Mouse (Mus musculus): ENCODE data around the gene Best1. TPM values are rescaled to one million over a fixed set of nuclear protein-coding genes. Genes with fewer than 3 reads are reported as not detected.

Gene Best1
- polyA plus RNA-seq, 1 experiment from 2014 or later: 1.5 TPM

DNA sequence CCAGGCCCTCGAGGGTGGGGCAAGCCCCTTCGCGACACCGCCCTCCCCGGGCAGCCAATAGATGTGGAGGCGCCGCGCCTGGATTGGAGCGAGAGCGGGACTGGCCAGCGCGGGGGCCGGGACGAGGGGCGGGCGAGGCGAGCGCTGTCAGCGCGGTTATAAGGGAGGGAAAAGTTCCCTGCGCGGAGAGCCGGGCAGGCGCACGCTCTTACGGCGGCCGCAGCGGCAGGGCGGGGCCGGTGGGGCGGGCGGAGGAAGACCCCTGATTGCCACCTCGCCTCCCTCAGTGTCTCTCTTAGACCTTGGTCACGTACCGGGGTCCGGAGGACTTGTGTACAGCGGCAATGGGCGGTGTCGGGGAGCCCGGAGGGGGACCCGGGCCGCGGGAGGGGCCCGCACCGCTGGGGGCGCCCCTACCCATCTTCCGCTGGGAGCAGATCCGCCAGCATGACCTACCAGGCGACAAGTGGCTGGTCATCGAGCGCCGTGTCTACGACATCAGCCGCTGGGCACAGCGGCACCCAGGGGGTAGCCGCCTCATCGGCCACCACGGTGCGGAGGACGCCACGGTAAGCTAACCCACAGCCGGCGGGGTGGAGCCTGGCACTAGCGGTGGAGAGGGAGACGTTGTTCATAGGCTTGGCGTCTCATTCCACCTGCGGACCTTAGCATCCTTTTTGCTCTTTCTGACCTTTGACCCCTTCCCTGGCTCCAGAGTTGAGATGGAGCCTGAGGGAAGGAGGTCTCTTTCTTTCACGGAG, 40.1 kb upstream of the Best1 start, which contains the start of gene Fads3:
TSS of gene Fads3 (plus strand) at position 182 of the 761 bp plus-strand sequence.
- Histone ChIP-seq H3K4me3 (ENCODE audit: low read depth, low read length) (peak within 1 kb of the TSS; percentile 59), H3K36me3 (ENCODE audit: control insufficient read depth, insufficient read depth, low read length) (no peaks in the 10 kb centered on the region), H3K27ac (ENCODE audit: low read depth, low read length) (no peak within 1 kb of the TSS), H3K4me2 (ENCODE audit: low read depth) (peak within 1 kb of the TSS; percentile 99), H3K9ac (ENCODE audit: low read length) (peak within 1 kb of the TSS; percentile 63), H3K27me3 (ENCODE audit: control insufficient read depth, insufficient read depth, low read length) (no peaks in the 10 kb centered on the region), H3K9me3 (ENCODE audit: control insufficient read depth, low read length) (no peaks in the 10 kb centered on the region), H3K4me1 (ENCODE audit: control insufficient read depth, insufficient read depth, low read length) (peaks cover 7% of the 10 kb centered on the region; the same call in 1 of the 2 replicates)
- DNase-seq (ENCODE audit: low spot score) (peak; percentile 78), ATAC-seq (ENCODE audit: insufficient read depth, low FRiP score, low TSS enrichment) (peak; percentile 92)
- WGBS: under 1% methylated on average over 55 of the region's 69 CpGs

- Histone ChIP-seq H3K27ac (ENCODE audit: low read depth, low read length) (no peak overlapping the region), H3K36me3 (ENCODE audit: control insufficient read depth, insufficient read depth, low read length) (no peaks in the 10 kb centered on the region), H3K4me1 (ENCODE audit: control insufficient read depth, insufficient read depth, low read length) (peaks cover 7% of the 10 kb centered on the region; the same call in 1 of the 2 replicates), H3K9ac (ENCODE audit: low read length) (peak overlapping the region; percentile 63), H3K4me3 (ENCODE audit: low read depth, low read length) (peak overlapping the region; percentile 59), H3K9me3 (ENCODE audit: control insufficient read depth, low read length) (no peaks in the 10 kb centered on the region), H3K4me2 (ENCODE audit: low read depth) (peak overlapping the region; percentile 99), H3K27me3 (ENCODE audit: control insufficient read depth, insufficient read depth, low read length) (no peaks in the 10 kb centered on the region)
- 5% methylated on average over 20 of the region's 20 CpGs for WGBS
- DNase-seq (ENCODE audit: low spot score) (no peak), ATAC-seq (ENCODE audit: insufficient read depth, low FRiP score, low TSS enrichment) (no peak; the same call in none of the 2 replicates)
Observed at GRCm38 (mm10) chr19:10040866-10041387, 39.5 kb upstream of the Best1 start.

DNA sequence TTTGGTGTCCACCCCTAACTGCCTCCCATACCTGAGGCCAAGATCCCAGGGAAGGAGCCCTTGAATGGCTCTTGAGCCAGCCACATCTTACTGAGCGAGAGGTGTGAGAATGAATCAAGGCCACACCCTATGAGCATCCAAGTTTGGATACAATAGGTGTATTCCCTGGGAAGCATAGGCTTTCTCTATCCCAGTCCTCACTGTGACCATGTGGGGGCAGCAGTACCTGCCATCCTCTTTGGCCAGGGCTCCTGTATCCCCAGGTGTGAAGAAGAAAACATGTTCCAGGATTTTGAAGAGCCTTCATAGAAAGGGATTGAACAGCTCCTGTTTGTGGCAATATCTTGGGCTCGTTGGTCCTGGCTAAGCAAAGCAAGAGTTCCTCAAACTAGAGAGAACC, 38.2 kb upstream of the Best1 start:
- ATAC-seq (ENCODE audit: insufficient read depth, low FRiP score, low TSS enrichment) (no peak), DNase-seq (ENCODE audit: low spot score) (no peak)
- Histone ChIP-seq H3K9ac (ENCODE audit: low read length) (no peak overlapping the region), H3K4me1 (ENCODE audit: control insufficient read depth, insufficient read depth, low read length) (peaks cover 7% of the 10 kb centered on the region; the same call in 1 of the 2 replicates), H3K4me2 (ENCODE audit: low read depth) (no peak overlapping the region), H3K4me3 (ENCODE audit: low read depth, low read length) (no peak overlapping the region), H3K36me3 (ENCODE audit: control insufficient read depth, insufficient read depth, low read length) (no peaks in the 10 kb centered on the region), H3K9me3 (ENCODE audit: control insufficient read depth, low read length) (no peaks in the 10 kb centered on the region), H3K27me3 (ENCODE audit: control insufficient read depth, insufficient read depth, low read length) (no peaks in the 10 kb centered on the region), H3K27ac (ENCODE audit: low read depth, low read length) (no peak overlapping the region)
- WGBS: 92% methylated on average over 2 of the region's 2 CpGs

- 58% methylated on average over 3 of the region's 3 CpGs for WGBS
- no peak for DNase-seq (ENCODE audit: low spot score)
- Histone ChIP-seq H3K9ac (ENCODE audit: low read length) (no peak overlapping the region), H3K36me3 (ENCODE audit: control insufficient read depth, insufficient read depth, low read length) (no peaks in the 10 kb centered on the region), H3K4me3 (ENCODE audit: low read depth, low read length) (no peak overlapping the region), H3K4me1 (ENCODE audit: control insufficient read depth, insufficient read depth, low read length) (peaks cover 7% of the 10 kb centered on the region; the same call in 1 of the 2 replicates), H3K4me2 (ENCODE audit: low read depth) (no peak overlapping the region), H3K27me3 (ENCODE audit: control insufficient read depth, insufficient read depth, low read length) (no peaks in the 10 kb centered on the region), H3K9me3 (ENCODE audit: control insufficient read depth, low read length) (no peaks in the 10 kb centered on the region), H3K27ac (ENCODE audit: low read depth, low read length) (no peak overlapping the region)
- ATAC-seq (ENCODE audit: insufficient read depth, low FRiP score, low TSS enrichment): no peak
Observed at GRCm38 (mm10) chr19:10038910-10039309, 37.5 kb upstream of the Best1 start.

DNA sequence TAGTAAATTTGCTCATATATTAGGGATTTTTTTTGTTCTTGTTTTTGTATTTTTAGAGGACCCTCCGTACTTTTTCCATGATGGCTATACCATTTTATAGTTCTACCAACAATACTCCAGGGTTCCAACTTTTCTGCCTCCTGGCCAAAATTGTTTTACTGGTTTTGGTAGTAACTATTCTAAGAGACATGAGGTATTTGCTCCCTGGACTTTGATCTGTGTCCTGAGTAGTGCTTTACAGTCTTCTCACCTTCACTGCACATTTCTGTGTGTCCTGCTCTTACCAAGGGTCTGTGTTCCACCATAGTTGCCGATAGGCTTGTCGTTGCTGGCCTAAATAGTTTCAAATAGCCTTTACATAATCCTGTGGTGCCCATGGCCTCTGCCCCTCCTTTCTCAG, 36.9 kb upstream of the Best1 start:
- ATAC-seq (ENCODE audit: insufficient read depth, low FRiP score, low TSS enrichment) (no peak), DNase-seq (ENCODE audit: low spot score) (no peak)
- WGBS: 91% methylated on average over 3 of the region's 3 CpGs
- Histone ChIP-seq H3K9me3 (ENCODE audit: control insufficient read depth, low read length) (no peaks in the 10 kb centered on the region), H3K4me3 (ENCODE audit: low read depth, low read length) (no peak overlapping the region), H3K27ac (ENCODE audit: low read depth, low read length) (no peak overlapping the region), H3K9ac (ENCODE audit: low read length) (no peak overlapping the region), H3K27me3 (ENCODE audit: control insufficient read depth, insufficient read depth, low read length) (no peaks in the 10 kb centered on the region), H3K4me1 (ENCODE audit: control insufficient read depth, insufficient read depth, low read length) (peaks cover 7% of the 10 kb centered on the region; the same call in 1 of the 2 replicates), H3K36me3 (ENCODE audit: control insufficient read depth, insufficient read depth, low read length) (no peaks in the 10 kb centered on the region), H3K4me2 (ENCODE audit: low read depth) (no peak overlapping the region)

GRCm38 (mm10) chr19:10037534-10037933, 36.1 kb upstream of the Best1 start:
- no peaks in the 10 kb centered on the region for H3K9me3 ChIP-seq (ENCODE audit: control insufficient read depth, low read length)
- ATAC-seq (ENCODE audit: insufficient read depth, low FRiP score, low TSS enrichment) (no peak), DNase-seq (ENCODE audit: low spot score) (no peak)
- peaks cover 7% of the 10 kb centered on the region; the same call in 1 of the 2 replicates for H3K4me1 ChIP-seq (ENCODE audit: control insufficient read depth, insufficient read depth, low read length)
- H3K27ac ChIP-seq (ENCODE audit: low read depth, low read length): no peak overlapping the region
- no peaks in the 10 kb centered on the region for H3K36me3 ChIP-seq (ENCODE audit: control insufficient read depth, insufficient read depth, low read length)
- no peak overlapping the region for H3K9ac ChIP-seq (ENCODE audit: low read length)
- no peak overlapping the region for H3K4me3 ChIP-seq (ENCODE audit: low read depth, low read length)
- H3K4me2 ChIP-seq (ENCODE audit: low read depth): no peak overlapping the region
- no peaks in the 10 kb centered on the region for H3K27me3 ChIP-seq (ENCODE audit: control insufficient read depth, insufficient read depth, low read length)
- 67% methylated on average over 2 of the region's 2 CpGs for WGBS

- no peak overlapping the region for H3K4me3 ChIP-seq (ENCODE audit: low read depth, low read length)
- DNase-seq (ENCODE audit: low spot score) (peak; percentile 84), ATAC-seq (ENCODE audit: insufficient read depth, low FRiP score, low TSS enrichment) (peak; percentile 79)
- H3K4me1 ChIP-seq (ENCODE audit: control insufficient read depth, insufficient read depth, low read length): no peaks in the 10 kb centered on the region
- no peak overlapping the region for H3K27ac ChIP-seq (ENCODE audit: low read depth, low read length)
- H3K9me3 ChIP-seq (ENCODE audit: control insufficient read depth, low read length): no peaks in the 10 kb centered on the region
- H3K27me3 ChIP-seq (ENCODE audit: control insufficient read depth, insufficient read depth, low read length): no peaks in the 10 kb centered on the region
- H3K4me2 ChIP-seq (ENCODE audit: low read depth): no peak overlapping the region
- 66% methylated on average over 8 of the region's 8 CpGs for WGBS
- no peaks in the 10 kb centered on the region for H3K36me3 ChIP-seq (ENCODE audit: control insufficient read depth, insufficient read depth, low read length)
- H3K9ac ChIP-seq (ENCODE audit: low read length): no peak overlapping the region
Observed at GRCm38 (mm10) chr19:10034785-10035447, 33.5 kb upstream of the Best1 start.

DNA sequence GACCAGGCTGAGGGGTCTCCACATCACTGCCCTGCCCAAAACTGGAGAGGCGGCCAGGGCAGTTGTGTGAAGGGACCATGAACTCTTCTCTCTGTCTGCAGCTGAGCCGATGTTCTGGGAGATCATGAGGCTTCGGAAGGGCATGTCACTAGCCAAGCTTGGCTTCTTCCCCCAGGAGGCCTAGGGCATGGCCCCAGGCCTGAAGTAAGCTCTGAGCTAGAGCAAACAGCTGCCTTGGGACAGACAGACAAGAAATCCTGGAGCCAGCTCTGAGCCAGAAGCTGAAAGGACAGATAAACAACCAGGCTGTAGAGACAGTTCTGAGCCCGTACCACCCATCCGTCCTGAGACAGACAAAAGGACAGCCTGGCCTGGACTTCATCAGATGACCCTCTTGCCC, 32.9 kb upstream of the Best1 start:
- Histone ChIP-seq H3K27me3 (ENCODE audit: control insufficient read depth, insufficient read depth, low read length) (no peaks in the 10 kb centered on the region), H3K4me1 (ENCODE audit: control insufficient read depth, insufficient read depth, low read length) (no peaks in the 10 kb centered on the region), H3K4me2 (ENCODE audit: low read depth) (no peak overlapping the region), H3K9me3 (ENCODE audit: control insufficient read depth, low read length) (no peaks in the 10 kb centered on the region), H3K27ac (ENCODE audit: low read depth, low read length) (no peak overlapping the region), H3K4me3 (ENCODE audit: low read depth, low read length) (no peak overlapping the region), H3K9ac (ENCODE audit: low read length) (no peak overlapping the region), H3K36me3 (ENCODE audit: control insufficient read depth, insufficient read depth, low read length) (no peaks in the 10 kb centered on the region)
- 92% methylated on average over 5 of the region's 5 CpGs for WGBS
- ATAC-seq (ENCODE audit: insufficient read depth, low FRiP score, low TSS enrichment) (no peak), DNase-seq (ENCODE audit: low spot score) (no peak)

Measured in neural tube, embryonic 11.5 days (tissue).